Mouse (Mus musculus) frontal cortex, postnatal 14 days (tissue): ENCODE results near the gene Fiz1.
"Not testable (repeated sequence)": the region's sequence is repeated elsewhere in the genome, so short reads cannot be mapped to it uniquely, and the experiment has no call there.

Source experiments
- DNase-seq, 2 experiments: peaks; one replicate each; pipeline ENCODE4 v3.0.0; 2022; ENCODE audit warnings: low spot score in 2 of 2

The Fiz1 gene

DNA sequence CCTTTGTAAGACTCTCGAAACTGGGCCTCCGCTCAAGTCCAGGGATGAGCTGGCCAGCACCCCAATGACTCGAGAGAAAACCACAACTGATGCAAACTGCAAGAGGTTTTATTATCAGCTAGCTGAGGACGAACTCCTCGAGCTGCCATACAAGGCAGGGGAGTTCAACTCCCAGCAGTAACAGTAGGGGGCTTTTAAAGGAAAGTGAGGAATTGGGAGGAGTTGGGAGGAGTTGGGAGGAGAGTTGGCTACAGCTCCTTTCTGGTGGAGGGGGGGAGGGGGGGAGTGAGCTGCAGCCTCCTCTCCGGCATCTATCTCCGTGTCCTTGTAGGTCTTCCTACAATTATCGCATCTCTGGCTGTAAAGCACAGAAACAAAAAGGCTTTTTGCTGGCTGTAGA, 11.6 kb downstream of the Fiz1 start:
- not testable (repeated sequence) for DNase-seq

DNA sequence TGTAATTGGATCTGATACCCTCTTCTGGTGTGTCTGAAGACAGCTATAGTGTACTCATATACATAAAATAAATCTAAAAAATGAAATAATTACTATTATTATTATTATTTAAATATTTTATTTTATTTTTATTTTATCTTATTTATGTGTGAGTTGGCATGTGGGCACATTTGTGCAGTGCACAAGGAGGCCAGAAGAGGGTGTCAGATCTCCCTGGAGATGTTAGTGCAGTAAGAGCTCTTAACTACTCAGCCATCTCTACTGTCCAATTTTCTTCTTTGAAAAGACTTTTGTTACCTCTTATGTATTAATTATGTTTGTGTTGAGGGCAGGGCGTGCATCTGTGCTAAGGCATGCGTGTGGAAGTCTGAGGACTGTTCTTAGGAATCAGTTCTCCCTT, 14.6 kb downstream of the Fiz1 start:
- no peak for DNase-seq

DNA sequence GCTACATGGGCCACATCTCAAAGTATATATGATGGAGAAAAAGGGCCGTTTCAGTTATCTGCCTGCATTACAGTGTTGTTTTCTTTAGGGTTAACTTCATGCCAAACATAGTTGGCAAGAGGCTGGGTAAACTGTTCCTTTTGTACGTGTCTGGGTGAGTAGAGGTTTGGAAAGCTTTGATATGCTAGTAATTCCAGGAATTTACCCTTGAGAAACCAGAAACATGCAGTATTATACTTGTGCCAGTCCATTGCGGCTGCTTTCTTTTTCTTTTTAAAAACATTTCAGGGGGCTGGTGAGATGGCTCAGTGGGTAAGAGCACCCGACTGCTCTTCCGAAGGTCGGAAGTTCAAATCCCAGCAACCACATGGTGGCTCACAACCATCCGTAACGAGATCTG, 17.6 kb downstream of the Fiz1 start:
- no peak for DNase-seq

DNA sequence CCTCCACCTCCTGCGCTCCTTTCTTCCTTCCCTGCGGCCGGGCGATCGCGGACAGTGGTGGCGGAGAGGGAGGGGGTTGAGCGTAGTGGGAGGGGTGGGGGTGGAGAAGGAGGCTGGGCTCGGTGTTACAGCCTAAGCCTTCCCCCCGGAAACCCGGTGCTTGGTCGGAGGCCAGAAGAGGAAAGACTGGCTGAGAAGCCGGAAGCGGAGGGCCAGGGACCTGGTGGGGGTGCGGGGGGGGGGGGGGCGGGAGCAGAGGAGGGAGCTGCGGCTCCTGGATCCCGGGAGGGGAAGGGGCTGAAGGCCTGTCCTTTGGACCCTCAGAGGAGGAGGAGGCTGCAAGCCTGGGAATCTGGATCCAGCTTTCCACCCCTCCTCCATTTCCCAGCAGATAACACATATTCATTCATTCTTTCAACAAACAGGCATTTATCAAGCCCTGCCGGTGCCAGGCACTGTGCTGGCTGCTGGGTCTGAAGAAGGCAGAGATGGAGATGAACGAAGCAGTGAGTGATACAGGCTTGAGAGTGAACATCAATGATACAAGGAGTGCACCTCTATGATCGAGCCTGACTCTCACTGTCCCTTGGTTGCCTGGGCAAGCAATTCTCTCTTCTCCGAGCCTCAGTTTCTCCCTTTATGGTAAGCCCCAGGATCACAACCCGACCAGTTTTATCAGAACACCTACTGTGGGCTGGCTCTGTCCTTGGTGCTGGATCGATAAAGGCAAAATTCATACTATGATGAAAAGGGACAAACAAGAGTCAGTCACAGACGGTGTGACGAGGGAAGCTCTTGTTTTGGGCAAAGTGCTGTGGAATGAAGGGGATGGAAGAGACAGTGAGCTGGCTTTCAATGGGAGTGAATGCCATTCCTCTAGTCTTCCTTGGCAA, 18.2 kb downstream of the Fiz1 start, which contains the start of gene Zfp579:
Gene Zfp579, minus strand, starts transcription at position 156 of the 893 bp plus-strand sequence.
- DNase-seq = peak; percentile 83 to 89

DNA sequence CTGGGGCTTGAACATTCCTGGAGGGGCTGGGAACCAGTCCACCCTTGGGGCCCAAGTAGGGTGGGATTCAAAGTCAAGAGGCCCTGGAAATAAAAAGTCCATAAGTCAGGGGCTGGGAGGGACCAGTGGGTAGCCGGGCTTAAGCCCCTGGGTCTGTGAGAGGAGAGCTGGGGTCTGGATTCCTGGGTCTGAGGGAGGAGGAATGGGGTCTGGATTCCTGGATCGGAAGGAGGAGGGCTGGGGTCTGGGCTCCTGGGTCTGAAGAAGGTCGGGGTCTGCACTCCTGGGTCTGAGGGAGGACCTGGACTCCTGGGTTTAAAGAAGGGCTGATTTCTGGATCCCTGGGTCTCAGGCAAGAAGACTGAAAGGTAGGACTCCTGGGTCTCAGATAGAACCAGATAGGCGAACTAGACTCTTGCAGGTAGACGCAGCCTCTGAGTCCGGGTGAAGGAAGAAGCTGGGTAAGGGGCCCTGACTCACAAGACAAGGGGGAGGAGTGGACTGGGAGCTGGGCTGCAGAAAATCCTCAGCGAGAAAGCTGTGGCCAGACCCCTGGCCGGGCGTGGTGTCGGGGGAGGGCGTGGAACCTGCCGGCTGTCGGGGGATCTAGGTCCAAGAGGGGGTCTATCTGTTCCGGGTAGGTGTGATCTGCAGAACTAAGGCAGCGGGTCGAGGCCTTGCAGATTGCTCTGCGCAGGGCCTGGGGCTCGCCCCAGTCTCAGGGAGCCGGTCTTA, 19.1 kb downstream of the Fiz1 start:
- no peak for DNase-seq

DNA sequence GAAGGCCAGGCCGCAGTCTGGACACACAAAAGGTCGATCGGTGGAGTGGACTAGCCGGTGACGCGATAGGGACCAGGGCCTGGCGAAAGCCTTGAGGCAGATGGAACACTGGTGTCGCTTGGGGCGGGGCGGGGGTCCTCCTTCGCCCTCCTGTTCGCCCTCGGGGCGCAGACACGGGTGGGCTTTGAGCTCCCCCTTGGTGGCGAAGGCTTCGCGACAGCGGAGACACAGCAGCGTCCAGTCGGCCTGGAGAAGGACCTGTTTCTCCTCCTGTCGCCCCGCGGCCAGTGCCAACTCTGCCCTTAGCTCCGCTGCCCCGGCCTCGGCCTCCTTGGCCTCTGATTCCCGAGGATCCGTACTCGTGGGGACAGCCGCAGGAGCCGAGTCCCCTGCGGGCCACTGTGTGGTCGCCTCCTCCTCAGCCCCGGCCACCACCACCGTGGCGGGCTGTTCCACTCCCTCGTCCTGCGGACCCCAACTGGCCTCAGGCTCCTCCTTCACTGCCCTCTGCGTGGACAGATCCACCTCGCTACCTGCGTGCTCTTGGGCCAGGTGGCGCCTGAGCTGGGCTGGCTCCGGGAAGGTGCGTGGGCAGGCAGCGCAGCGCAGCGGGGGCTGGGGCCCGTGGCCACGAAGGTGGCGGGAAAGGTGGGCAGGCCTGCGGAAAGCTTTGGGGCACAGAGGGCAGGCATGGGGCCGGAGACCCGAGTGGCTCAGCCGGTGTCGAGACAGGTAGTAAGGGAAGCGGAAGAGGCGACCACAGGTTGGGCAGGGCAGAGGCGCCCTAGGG, 20.3 kb downstream of the Fiz1 start:
- no peak for DNase-seq

DNA sequence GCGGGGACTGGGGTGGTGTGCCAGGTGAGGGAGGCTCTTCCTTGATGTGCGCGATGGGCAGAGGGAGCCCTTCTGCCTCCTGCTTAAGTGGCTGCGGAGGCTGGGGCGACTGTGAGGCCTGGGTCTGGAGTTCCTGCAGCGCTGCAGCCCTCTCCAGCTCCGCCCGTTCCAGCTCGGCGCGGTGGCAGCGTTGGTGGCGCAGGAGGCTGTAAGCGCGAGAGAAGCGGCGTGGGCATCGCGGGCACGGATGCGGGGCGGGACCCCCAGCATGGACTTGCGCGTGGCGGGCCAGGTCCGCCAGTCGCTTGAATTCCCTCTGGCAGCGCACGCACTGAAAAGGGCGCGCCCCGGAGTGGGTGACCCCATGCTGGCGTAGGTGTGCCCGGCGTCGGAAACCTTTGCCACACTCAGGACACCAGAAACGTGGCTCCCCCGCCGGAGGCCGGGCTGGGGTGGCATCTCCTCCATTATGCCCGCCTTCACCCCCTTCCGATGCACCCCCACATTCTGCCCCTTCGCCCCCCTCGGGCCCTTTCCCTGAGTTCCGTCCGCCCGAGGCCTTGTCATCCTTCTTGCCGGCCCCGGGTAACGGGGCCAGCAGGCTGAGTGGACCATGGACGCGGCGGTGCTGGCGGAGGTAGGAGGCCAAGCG, 21.0 kb downstream of the Fiz1 start:
- no peak for DNase-seq

DNA sequence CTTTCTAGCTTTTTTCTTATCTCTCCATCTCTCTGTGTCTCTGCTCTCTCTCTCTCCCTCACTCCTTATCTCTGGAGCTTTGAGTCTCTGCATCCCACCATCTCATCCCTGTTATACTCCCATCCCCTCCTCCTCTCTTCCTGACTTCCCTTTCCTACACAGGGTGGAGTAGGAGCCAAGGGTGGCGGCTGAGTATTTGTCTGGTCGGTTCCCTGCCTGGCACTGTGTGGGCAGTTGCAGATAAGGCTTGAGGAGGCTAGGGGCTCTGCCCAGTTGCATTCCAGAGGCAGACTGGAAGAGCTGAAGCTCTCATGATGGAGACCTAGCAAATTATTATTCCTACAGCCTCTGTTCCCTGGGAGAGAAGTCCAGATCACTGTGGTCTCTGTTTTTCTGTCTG, 26.2 kb downstream of the Fiz1 start:
- DNase-seq = no peak

DNA sequence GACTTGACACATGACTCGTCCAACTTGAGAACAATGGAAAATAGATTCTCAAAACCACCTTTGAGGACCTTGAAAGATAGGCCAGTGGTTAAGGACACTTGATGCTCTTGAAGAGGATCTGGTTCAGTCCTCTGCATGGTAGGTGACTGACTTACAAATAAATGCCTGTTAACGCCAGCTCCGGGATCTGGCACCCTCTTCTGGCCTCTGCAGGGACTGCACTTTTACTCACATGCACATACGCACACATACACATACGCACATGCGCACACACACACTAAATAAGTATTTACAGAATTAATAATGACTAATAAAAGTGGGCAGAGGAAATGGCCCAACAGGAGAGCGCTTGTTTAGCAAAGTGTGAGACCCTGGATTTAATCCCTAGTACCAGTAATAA, 37.7 kb downstream of the Fiz1 start:
- no peak for DNase-seq

DNA sequence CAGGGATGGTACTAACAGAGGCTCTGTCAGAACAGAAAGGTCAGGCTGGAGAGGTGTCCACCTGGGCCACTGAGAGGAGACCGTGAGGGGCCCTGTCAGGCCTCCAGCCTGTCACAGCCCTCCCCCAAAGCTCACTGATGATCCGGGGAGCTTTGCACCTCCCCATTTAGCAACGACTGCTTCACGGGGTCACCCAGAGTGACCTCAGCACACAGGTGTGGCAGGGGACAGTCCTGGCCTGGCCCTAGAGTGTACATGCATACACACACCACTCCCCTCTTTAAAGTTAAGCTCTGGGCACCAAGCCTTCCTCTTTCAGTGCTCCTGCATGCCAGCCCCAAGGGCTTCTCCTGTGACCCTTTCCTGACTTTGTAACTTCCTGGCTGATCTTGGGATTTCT, 39.0 kb downstream of the Fiz1 start:
- no peak for DNase-seq

DNA sequence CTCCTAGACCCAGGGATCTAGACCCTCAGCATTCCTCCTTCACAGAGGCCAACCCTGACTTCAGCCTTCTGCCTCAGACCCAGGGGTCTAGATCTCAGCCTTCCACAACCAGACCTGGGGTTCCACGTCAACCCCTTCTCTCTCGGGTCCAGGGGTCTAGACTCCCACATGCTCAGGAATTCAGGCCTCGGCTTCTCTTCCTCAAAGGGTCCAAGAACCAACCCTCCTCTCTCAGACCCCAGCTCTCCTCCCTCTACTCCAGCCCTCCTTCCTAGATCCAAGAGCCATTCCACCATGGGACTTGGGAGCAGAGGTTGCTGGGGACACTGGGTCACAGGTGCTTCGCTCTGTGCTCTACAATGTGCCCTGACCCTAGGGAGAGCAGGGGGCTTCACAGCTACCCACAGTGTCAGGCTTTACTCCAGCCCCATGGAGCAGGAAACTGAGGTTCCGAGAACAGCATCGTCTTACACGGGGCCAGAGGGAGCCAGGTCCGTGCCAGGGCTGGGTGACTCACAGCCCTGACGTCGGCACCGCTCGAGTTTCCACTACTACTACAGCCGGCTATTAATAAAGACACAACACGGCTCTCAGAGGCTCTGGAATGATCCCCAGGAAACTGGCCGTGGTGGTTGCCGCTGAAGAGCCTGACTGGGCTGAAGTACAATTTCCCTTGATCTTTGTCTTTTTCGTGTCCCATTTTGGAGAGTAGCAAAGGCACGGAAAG, 42.0 kb downstream of the Fiz1 start:
- no peak for DNase-seq

DNA sequence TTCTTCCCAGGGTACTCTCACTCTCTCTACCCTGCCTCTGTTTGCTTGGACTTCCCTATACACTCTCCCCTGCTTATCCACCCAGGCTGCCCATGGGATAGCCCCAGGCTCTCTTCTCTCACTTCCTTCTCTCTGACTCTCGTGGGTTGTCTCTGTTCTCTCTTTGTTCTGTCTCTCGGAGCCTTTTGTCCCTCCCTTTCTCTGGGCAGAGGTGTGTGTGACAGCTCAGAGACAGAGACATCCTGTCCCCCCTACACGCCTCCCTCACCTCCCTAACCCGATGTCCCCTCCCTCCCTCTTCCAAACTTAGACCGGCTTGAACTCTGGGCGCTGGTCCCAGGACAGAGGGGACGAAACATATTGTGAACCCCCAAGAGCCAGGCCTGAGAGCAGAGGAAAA, 42.8 kb downstream of the Fiz1 start:
- DNase-seq = no peak

DNA sequence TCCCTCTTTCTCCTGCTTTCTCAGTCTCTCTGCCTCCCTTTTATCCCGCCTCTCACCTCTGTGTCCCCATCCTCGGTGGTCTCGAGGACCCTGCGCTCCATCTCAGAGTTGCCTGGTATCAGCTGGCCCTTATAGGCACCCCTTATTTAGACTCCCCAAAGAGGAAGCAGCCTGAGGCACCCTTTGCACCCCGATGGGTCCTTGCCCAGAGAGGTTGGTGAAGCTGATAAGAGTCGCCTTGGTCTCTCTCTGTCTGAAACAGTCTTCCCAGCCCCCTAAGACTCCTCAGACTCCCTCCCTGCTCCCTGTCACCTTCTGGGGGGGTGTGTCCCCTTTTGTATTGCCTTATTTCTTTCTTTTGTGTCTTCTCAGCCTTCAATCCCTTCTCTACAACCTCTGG, 43.4 kb downstream of the Fiz1 start, which contains the start of gene Sbk3:
Gene Sbk3, minus strand, starts transcription at position 101 of the 400 bp plus-strand sequence.
- no peak for DNase-seq

DNA sequence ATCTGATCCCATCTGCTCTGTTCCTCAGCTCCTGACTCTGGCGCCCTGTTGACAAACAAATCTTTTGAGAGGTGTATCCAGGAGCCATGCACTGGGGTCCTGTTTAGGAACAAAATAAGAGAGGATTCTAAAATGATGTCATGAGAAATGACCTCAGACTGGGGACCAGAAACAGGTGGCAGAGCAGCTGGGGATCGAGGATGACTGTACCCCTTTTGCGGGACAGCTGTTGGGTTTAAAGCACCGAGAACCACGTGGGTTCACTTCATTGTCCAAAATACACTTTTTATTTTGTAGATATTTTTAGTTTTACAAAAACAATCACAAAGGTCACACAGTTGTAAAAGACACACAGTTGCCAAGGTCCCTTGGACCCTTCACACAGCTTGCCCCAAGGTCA, 49.5 kb downstream of the Fiz1 start:
- DNase-seq = no peak

DNA sequence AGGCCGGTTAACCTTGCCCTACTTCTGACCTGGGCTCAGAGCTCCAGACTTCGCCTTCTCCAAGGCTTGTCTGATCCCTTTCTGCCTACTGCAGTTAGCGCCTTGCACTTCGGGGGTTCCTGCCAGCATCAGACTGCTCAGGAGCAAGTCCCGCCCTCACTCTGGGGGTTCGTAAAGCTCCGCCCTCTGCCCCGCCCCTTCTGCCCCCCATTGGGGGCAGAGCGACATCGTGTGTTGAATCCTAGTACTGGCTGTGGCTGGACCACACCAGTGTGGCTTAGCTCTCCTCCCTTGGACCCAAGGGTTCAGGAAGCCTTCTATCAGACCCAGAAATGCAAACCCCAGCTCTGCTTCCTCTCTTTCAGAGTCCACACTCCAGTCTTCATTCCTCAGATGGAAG, 50.2 kb downstream of the Fiz1 start, which contains the start of gene Sbk2:
Gene Sbk2, minus strand, starts transcription at position 135 of the 400 bp plus-strand sequence.
- DNase-seq = peak; percentile 46 to 64

DNA sequence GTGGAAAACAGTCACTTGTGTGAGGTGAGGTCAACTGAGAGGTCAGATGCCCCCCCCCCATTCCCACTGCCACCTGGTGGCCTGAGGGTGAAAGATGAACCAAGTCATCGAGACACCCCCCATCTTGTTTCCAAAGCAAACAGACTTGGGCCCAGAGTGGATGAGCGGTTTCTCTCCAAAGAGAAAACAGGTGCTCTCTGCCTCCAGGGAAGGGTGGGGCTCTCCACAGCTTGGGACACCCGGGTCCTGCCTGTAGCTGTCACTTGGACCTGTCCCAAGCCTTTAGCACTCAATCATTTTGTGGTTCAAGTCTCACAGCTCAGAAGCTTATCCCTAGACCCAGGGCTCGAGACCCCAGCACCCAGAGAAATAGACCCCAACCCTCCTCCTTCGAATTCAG, 51.0 kb downstream of the Fiz1 start:
- DNase-seq = no peak

DNA sequence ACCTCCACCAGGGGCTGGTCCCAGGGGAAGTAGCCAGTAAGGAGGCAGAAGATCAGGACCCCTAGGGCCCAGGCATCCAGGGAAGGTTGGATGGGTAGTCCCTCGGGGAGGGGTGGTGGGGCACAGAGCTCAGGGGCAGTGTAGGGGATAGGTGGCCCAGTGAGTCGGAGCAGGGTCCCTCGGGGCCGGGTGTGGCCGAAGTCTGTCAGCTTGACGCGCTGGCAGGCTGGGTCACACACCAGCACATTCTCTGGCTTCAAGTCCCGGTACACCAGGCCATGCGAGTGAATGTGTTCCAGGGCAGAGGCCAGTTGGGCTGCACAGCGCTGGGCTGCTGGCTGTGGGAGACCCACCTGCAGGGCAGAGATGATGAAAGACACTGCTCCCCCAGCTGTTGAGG, 57.1 kb downstream of the Fiz1 start:
- no peak for DNase-seq
